Mouse (Mus musculus) ovary, postnatal 10 days (tissue): ENCODE measurements around the gene Rgl1.

Experiments used
- DNase-seq: peaks from one replicate; pipeline ENCODE4 v3.0.0; 2022; ENCODE audit warnings: low spot score

Rgl1 gene

DNA sequence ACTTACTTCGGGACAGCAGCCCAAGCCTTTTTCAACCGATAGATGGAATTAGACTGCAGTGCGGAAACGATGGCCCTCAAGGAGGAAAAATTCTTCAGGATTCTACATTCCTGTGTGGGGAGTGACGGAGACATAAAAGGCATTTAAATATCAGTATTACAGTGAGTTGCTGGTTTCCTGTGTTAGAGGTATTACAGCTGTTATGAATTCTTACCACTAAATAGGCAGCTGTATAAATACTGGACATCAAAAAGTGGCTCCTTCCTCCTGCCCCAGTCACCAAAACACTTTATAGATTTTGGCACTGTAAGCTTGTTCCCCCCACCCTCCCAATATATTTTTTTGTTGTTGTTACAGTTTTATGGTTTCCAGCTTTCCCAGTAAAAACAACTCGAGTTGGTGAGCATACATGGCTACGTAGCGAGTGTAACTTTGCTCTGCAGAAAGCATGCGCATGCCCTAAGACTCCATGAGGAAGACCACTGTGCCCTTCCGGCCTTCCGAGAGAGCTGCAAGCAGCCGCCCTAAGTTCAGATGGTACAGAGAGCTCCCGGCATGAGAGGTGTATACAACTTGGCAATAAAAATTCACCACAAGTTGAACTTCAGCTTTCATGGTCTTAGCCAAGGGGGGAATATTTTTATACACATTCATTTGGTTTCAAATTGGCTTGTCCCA, 217.0 kb downstream of the Rgl1 start:
- no peak for DNase-seq

DNA sequence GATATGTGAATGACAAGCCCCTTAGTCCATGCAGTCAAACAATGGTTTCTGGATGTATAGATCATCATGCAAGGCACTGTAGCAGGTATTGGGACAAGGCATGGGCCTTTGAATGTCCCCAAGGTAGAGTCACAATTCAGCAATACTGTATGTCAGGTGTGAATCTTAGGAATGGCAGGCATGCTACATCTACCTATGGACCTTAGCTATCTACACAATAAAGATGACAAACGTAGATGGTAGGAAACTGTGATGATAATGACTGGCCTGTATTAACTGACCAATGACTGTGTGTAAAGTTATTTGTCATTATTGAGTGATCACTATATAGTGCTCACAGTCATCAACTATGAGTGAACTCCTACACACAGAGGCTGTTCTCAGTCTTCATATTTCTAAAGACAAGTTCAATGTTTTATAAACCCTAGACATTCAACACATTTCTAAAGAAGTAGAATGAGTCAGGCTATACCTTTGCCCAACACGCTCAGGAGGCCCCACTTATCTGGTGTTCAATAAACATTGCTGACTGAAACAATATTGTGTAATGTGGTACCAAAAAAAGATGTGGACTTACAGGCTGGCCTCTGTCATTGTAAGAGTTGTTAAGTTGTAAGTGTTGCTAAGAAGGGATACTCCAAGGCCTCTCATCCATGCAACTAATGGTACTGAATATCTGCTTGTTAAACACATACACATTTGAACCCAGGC, 222.5 kb downstream of the Rgl1 start:
- DNase-seq: no peak

DNA sequence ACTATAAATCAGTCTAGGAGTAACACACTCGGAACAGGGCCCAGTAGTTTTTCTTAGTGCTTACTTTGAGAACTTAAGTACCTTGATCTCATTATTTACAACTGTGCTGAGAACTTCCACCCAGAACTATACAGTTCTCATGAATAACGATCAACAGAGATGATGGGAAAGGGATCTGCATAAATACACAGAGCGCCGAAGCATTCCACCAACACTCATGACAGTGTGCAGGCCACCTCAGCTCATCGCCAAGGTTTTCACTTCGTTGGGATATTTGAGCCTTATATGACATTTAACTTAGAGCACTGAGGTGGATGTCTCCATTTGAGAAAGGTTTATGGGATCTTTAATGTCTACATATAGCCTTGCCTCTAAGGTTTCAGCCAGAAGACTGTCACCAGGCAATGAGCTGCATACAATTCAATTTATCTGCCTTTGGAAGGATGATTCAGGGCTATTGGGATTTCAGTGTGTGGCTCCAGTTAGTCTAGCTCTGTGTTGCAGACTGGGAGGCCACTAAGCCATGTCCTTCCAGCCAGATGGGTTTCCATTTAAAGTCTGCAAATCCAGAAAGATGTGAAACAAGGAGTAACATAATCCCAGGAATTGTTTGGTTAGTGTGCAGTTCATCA, 223.3 kb downstream of the Rgl1 start:
- no peak for DNase-seq

DNA sequence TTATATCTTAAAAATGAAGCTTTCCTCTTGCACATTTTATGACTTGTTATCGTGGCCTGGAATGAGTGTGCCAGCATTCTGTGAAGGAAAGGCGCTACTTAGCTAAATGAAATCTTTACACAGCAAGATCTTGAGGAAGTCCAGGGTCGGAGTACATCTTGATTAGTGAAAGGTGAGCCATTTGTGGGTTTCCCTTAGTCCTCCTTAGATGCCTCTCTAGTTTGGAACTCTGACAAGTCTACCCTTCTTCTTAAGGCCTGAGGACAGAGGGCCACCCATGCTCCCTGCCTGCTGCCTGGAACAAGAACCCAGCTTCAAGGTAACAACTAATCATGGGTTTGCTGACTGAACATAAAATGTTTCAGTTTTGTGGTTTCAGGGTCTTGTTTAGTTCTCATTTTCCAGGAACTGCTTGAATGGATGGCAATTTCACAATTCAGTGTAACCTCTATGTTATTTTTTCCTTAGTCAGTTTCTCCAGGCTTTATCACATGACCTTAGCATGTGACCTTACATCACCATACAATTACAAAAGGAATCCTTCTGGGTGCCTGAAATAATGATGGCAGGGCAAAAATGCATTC, 225.8 kb downstream of the Rgl1 start:
- no peak for DNase-seq

DNA sequence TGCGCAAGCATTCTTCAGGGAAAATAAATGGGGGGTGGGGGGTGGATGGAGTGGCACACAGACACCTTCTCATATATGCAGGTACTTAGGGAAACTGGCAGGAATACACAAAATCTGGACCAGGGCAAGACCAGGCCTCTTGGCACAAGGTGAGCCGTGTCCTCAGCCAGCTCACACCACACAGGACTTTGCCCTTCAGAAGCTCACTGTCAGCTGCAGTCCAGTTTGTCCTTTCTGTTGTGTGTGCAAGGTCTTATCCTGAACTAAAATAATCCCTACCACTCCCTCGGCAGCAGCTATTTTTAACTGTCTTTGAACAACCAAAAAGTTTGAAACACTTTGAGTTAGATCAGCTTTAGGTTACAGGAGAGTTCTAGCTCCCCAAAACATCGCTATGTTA, 227.3 kb downstream of the Rgl1 start:
- DNase-seq: no peak

DNA sequence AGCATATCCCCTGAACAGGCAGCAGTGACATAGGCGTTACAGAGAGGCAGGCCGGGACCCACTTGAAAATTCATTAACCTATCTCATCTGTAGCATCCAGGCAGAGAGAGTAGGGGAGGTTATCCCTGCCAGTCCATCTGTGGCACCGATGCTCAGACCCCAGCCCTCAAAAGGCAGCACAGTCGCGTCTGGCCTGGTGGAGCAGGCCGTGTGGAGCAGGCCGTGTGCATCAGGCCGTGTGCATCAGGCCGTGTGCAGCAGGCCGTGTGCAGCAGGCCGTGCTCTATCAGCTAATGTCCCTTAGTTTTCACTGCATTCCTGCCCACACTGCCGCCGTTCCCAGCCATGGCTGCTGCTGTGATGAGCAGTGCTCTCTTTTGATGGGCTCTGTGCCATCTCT, 229.0 kb downstream of the Rgl1 start:
- no peak for DNase-seq

DNA sequence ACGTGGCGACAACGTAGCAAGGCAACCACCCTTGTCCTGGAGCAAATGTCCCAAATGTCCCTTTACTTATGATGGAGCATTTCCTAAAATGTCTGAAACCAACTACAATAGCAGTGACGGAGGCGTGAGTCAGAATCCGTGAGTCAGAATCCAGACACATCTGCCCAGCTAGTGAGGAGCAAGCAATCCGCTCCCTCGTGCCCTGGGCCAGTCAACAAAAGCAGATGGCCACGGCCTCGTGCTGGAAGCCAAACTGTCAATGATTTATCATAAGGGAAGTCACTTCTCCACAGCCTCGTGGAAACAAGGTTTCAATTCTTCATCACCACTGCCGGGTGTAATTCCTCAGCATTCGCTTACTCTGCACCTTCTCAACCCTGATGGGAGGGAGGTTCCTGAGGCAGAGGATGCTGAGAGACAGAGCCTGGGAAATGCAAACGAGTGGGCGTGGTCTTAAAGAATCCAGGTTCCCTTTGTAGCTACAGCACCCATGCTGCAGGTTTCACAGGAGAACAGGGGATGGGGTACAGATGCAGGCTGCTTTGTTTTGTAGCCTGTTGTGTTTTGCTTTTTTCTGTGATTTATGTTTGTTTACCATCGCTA, 229.6 kb downstream of the Rgl1 start:
- no peak for DNase-seq

DNA sequence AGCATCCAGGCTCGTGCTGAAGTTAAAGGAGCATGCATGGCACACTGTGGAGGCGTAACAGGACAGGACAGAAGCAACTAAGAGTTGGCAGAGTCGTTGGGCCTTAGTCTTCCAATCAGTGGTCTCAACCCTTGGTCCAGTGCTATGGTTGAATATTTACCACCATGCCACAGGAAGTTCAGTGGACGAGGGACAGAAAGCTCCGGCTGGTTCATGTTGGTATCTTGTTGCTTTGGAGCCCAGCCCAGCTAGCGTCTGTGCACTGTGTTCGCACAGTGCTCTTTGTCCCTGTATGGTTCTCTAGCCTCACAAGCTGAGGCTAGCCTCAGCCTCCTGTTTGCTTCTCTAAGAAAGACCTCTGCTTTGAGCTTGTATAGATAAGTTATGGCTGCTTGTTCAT, 231.6 kb downstream of the Rgl1 start:
- no peak for DNase-seq

DNA sequence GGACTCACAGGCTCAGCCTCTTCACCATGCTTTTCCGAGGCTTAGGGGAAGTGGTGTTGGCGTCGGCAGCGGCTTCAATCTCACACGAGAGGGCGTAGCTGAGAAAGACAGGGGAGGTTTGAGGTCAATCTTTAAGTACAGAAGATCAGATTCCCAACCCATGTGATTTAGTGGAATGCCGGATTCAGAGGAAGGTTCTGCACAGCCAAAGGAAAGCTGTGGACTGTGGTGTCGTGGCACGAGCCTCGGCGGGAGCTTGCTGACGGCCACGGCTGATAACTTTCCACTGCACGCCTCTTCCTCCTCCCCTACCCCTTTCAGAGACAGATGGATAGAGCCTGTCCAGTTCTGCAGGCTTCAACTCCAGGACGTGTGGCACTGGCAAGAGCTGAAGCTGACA, 234.7 kb downstream of the Rgl1 start:
- no peak for DNase-seq

DNA sequence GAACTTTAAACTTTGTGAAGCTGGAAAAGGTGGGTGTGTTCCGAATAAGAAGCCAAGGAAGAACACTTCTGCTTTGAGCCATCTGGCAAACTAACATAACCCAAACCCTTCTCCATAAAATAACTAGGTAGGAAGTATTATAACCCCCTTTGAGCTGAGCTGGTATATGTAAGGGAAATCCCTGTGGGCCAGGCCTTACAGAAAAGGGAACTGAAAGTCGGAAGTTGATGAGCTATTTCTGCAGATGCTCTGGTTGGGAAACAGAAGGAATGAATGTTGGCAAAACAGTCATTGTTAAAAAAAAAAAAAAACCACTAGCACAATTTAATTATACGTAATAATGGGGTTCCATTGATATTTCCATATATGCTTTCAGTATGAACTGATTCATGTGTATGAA, 237.4 kb downstream of the Rgl1 start:
- no peak for DNase-seq

DNA sequence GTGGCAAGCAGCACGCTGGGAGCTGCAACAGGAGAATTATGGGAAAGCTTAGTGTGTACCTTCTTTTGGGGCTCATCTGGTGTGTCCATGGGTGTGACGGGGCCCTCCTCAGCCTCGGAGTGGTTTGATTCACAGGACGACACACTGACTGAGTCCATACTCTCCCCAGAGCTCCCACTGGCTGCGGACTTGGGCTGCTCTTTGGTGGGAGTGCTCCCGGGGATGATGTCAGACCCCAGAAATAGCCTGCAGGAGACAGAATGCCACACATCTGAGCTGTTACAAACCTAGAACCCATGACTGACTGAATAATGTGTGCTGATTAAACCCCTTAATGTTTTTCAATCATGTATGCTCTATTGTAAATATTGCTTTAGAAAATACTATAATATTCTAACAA, 237.9 kb downstream of the Rgl1 start:
- no peak for DNase-seq

DNA sequence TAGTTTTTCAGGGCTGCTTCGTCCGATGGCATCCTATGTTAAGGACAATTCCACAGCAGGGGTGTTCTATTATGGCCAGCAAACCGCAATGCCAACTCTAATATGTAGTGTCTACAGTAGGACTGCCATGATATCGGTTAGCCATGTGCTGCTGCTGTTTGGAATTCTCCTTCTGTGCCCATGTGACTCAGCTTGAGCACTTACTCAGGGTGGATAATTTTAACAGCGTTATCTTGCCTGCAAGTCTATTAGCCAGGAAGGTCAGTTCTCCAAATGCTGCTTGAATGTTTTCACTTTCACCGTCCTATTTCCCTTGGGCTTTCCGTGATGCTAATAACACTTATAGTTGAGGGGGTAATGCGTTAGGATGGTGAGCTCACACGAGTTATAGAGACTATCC, 240.0 kb downstream of the Rgl1 start:
- no peak for DNase-seq

DNA sequence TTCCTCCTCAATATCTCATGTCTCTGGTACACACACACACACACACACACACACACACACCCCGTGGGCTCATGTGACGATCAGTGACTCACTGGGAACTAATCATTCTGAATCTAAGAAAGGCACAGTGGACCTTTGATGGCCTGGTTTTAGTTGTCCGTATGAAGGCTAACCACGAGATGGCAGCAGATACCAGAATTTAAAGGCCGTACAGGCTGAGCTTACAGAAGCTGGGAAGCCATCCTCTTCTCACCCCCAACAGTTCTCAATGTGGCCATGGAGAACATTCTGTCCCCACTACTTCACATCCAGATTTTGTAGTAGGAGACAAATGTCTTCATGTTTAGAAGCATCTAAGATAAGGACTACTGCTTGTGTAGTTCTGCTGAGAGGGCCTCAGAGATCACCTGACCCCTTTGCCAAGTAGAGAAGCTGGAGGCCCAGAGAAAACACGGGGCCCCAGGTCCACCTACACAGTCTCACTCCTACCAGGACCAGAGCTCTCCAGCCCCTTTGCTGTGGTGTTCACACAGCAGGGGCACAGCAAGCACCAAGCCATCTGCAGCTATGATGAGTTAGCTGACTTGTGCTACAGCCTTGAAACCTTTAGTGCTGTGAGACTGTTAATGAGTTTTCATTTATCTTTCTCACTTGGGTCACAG, 241.0 kb downstream of the Rgl1 start:
- peak; percentile 24 for DNase-seq

DNA sequence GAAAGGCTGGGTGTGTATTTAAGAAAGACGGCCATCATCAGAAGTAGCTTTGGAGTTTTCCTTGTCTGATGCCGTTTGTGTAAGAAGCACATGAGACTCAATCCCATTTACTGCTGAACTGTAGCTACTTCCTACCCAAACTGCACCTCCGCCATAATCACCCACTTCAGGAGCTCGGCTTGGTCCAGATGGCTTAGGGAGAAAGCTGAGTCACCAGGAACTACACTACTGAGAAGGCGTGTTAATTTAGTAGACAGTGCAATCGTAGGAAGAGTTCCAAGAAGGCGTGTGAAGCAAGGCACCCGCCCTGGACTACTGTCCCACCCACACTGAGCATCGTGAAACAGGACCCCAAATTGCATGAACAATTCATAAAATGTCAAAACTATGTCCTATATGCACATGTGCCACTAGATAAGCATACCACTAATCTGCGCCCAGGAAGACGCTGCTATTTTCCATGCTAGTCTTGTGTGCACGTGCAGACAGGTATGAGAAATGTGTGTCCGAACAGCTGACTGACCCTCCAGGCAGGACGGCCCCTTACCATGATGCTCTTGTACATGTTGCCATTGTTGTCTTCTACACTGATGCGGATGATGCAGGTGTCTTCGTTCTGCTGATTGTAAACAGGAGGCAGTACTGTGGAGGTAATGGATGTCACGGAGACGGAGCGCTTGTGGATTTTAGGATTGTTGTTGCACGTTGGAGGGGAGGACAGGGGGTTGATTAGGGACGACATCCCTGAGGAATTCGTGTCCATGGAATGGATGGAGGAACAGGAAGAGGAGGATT, 241.9 kb downstream of the Rgl1 start:
- DNase-seq: no peak

DNA sequence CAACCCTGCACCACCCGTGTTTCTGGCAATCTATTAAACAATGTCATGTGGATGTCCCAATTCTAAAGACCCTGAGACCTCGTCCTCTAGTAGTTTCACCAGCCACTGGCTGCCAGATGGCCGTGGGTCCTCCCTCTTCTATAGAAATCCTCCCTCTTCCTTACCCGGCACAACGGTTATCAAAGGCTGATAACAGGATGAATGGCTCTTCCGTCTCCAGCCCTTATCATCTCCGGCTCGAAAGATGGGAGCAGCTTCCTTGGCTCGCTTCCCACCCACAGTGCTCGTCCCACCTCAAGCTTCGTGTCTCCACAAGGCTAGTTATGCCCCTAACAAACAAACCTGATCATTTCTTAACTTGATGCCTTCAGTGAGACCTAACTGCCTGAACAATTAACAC, 242.9 kb downstream of the Rgl1 start:
- DNase-seq: no peak

DNA sequence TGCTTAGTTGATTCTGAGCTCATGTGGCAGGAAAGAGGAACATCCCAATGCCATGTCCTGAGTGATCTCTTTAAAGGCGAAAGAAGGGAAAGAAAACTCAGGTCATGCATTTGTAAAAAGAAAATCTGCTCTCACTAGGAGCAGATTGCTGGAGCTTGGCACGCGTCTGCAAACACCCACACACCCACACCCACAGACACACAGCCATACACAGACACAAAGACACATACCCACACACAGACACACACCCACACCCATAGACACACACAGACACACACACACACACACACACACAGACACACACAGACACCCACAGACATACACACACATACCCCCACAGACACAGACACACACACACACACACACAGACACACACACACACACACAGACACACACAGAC, 243.9 kb downstream of the Rgl1 start:
- DNase-seq: no peak

DNA sequence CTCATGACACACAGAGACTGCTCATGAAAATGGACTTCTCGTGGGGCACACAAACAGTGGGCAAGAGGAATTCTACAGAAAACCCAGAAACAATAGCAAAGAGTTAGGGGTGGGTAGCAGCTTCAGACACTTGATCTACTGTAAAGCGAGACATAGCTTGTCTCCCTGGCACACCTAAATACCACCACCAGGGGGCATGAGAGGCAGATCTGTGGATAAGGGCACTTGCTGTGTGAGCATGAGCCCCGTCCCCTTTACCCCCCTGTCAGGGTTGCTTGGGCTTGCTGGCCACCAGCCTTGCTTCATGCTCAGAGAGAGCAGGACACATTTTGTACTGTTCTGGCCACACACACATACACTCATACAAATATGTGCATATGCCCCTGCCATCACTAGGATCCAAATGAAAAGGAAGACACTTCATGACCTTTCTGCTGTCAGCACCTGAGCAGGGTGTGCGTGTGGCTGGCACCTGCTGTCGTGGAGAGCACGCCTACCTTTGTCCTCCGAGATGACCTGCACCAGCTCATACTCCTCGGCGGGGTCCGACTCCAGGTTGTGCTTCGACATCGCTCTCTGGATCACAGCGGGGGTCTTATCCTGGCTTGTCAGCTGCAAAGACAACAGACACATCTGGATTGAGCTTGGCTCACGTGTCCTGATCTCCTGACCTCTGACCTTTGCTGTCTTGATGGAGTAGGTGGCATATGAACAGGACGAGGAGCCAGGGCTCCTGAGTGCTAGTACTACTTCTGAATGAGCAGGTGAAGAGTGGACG, 245.2 kb downstream of the Rgl1 start:
- no peak for DNase-seq

DNA sequence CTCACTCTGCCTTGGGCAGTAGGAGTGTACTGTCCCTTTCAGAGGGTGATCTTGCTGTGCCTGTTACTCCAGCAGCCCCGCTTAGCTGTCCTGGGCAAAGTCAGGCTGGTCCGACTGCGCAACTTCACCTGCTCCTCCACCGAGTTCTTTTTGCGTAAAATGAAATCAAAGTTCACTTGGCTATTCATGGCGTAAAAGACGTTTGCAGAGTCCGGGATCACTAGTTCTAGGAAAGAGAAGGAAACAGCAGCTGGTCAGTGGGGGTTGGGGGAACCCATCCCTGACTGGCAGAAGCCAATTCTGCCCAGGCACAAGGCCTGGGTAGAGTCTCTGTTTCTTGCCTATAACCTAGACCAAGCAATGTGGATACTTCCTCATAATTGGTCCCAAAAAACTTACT, 247.2 kb downstream of the Rgl1 start:
- DNase-seq: no peak

DNA sequence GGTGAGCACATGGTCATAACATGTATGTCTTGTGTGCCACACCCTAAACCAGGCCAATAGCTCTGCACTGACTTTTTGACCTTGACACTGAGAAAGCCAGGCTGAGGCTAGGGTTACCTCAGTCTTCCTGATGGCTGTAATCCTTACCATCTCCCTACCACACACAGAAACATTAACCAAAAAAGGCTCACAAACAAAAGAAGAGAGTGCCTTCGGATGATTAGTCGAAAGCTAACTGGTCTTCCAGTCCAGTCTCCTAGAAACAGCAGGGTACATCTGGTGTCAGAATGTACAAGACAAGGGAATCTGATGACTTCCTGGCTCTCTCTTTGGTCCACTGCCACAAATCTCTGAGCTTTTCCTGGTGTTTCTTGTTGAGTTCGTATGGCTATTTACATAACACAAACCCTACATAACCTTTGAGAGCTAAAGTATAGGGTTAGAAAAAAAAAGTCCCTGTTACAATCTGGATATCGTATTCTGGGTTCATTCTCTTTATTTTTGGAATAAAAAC, 249.0 kb downstream of the Rgl1 start:
- DNase-seq: no peak

DNA sequence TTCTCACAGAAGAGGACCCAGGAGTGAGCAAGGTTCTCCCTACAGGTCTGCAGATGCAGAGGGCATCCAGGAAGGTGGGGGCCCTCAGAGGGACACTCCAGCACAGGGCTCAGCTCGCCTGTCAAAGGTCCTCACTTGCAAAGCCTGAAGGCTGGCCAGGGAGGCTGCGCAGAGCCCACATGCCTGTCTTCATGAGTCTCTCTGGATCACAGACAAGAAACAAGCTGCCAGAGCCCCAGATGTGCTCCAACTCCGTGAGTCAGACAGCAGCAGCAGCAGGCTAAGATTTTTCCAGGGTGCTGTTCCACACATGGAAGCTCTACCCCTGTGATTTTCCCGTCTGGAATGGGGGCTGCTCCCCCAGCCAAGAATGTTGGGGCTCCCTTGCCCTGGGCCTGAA, 251.9 kb downstream of the Rgl1 start:
- no peak for DNase-seq
